Mouse (Mus musculus) CH12.LX (cell line): ENCODE data around the gene Foxo6. TPM values are rescaled to one million over a fixed set of nuclear protein-coding genes. Genes with fewer than 3 reads are reported as not detected.

Experiments used
- DNase-seq: peaks from one replicate; pipeline ENCODE4 v3.0.0-alpha.2; 2013; ENCODE audit errors: extremely low read depth
- H3K27ac ChIP-seq: 2 replicates; pipeline ENCODE4 v1.5.1; 2012; ENCODE audit warnings: low read depth, mild to moderate bottlenecking, control low read depth, moderate library complexity; ENCODE audit not compliant: insufficient read depth
- H3K27me3 ChIP-seq: replicated peaks from 2 replicates; pipeline ENCODE3; 2012; ENCODE audit warnings: inconsistent platforms
- H3K36me3 ChIP-seq, 2 experiments: replicated peaks in 1 of 2; 2 replicates each; pipeline versions ENCODE3 to v1.6.1; 2012; ENCODE audit warnings: inconsistent platforms in 1 of 2, low read length in 1 of 2, mild to moderate bottlenecking in 1 of 2, mixed read lengths in 1 of 2, moderate library complexity in 1 of 2; ENCODE audit not compliant: control insufficient read depth in 1 of 2, insufficient read depth in 1 of 2
- H3K4me1 ChIP-seq, 2 experiments: 2 replicates each; pipeline ENCODE4 v1.6.1; 2012; ENCODE audit warnings: inconsistent platforms in 1 of 2, moderate library complexity in 1 of 2; ENCODE audit not compliant: insufficient read depth in 2 of 2, control insufficient read depth in 1 of 2
- H3K4me2 ChIP-seq: 2 replicates; pipeline ENCODE4 v1.6.1; 2012; ENCODE audit warnings: low read depth, mild to moderate bottlenecking, control low read depth; ENCODE audit not compliant: poor library complexity, insufficient read depth, severe bottlenecking
- H3K4me3 ChIP-seq, 3 experiments: fragments of 150-350 bp in 1 of 3; sonication (generic) in 1 of 3; replicated peaks in 1 of 3; 2 replicates each; pipeline versions ENCODE3 to v1.5.1; 2011 to 2012; ENCODE audit warnings: low read depth in 2 of 3, low read length in 2 of 3, mild to moderate bottlenecking in 2 of 3, moderate library complexity in 2 of 3, control low read depth in 1 of 3, improper control_type of control experiment in 1 of 3, inconsistent platforms in 1 of 3, mixed read lengths in 1 of 3; ENCODE audit not compliant: poor library complexity in 1 of 3
- H3K79me2 ChIP-seq: replicated peaks from 2 replicates; pipeline ENCODE4 v1.6.1; 2012; ENCODE audit warnings: mild to moderate bottlenecking, moderate library complexity; ENCODE audit not compliant: control insufficient read depth, poor library complexity, insufficient read depth, severe bottlenecking; ENCODE audit errors: extremely low read depth
- H3K9ac ChIP-seq: 2 replicates; pipeline ENCODE4 v1.6.1; 2012; ENCODE audit warnings: low read depth, mild to moderate bottlenecking, control low read depth, moderate library complexity; ENCODE audit not compliant: insufficient read depth
- H3K9me3 ChIP-seq: replicated peaks from 2 replicates; pipeline ENCODE3; 2012; ENCODE audit warnings: low read length, inconsistent platforms, mixed read lengths
- CHD2 ChIP-seq: IDR thresholded peaks from 2 replicates; pipeline ENCODE4 v1.6.1; 2011; ENCODE audit warnings: low read length, improper control_type of control experiment
- CTCF ChIP-seq, 2 experiments: IDR thresholded peaks in 1 of 2; conservative IDR thresholded peaks in 1 of 2; 2 replicates each; pipeline ENCODE4 v1.5.1; 2011 to 2012; ENCODE audit warnings: low read depth in 2 of 2, low read length in 2 of 2, improper control_type of control experiment in 1 of 2, inconsistent platforms in 1 of 2, mild to moderate bottlenecking in 1 of 2, moderate library complexity in 1 of 2
- E2F4 ChIP-seq: IDR thresholded peaks from 2 replicates; pipeline ENCODE4 v1.6.1; 2011; ENCODE audit warnings: low read depth, low read length, improper control_type of control experiment; ENCODE audit not compliant: insufficient replicate concordance
- ELF1 ChIP-seq: IDR thresholded peaks from 2 replicates; pipeline ENCODE4 v1.6.1; 2014; ENCODE audit warnings: low read depth, mild to moderate bottlenecking, inconsistent platforms, low read length, improper control_type of control experiment
- EP300 ChIP-seq: IDR thresholded peaks from 2 replicates; pipeline ENCODE4 v1.6.1; 2011; ENCODE audit warnings: low read length, improper control_type of control experiment
- ETS1 ChIP-seq: conservative IDR thresholded peaks from 2 replicates; pipeline ENCODE4 v1.6.1; 2012; ENCODE audit warnings: low read depth, mild to moderate bottlenecking, inconsistent platforms, low read length, improper control_type of control experiment, moderate library complexity
- JUND ChIP-seq: conservative IDR thresholded peaks from 2 replicates; pipeline ENCODE4 v1.6.1; 2011; ENCODE audit warnings: low read depth, low read length, improper control_type of control experiment
- MYC ChIP-seq: IDR thresholded peaks from 2 replicates; pipeline ENCODE4 v1.6.1; 2011; ENCODE audit warnings: low read depth, mild to moderate bottlenecking, improper control_type of control experiment, low read length
- NELFE ChIP-seq: IDR thresholded peaks from 2 replicates; pipeline ENCODE4 v1.6.1; 2011; ENCODE audit warnings: low read depth, low read length, improper control_type of control experiment
- NRF1 ChIP-seq: IDR thresholded peaks from 2 replicates; pipeline ENCODE4 v1.6.1; 2014; ENCODE audit warnings: low read depth, mild to moderate bottlenecking, inconsistent platforms, low read length, improper control_type of control experiment, moderate library complexity
- PAX5 ChIP-seq: IDR thresholded peaks from 2 replicates; pipeline ENCODE4 v1.6.1; 2012; ENCODE audit warnings: low read length, inconsistent platforms, mixed read lengths
- RAD21 ChIP-seq: IDR thresholded peaks from 2 replicates; pipeline ENCODE4 v1.6.1; 2011; ENCODE audit warnings: low read depth, mild to moderate bottlenecking, low read length, improper control_type of control experiment, moderate library complexity
- RCOR1 ChIP-seq: conservative IDR thresholded peaks from 2 replicates; pipeline ENCODE4 v1.6.1; 2012; ENCODE audit warnings: low read depth, mild to moderate bottlenecking, inconsistent platforms, low read length, improper control_type of control experiment
- SIN3A ChIP-seq: IDR thresholded peaks from 2 replicates; pipeline ENCODE4 v1.6.1; 2012; ENCODE audit warnings: low read length, improper control_type of control experiment, inconsistent platforms
- SMC3 ChIP-seq: IDR thresholded peaks from 2 replicates; pipeline ENCODE4 v1.6.1; 2011; ENCODE audit warnings: low read depth, low read length, improper control_type of control experiment
- TBP ChIP-seq: conservative IDR thresholded peaks from 2 replicates; pipeline ENCODE4 v1.6.1; 2011; ENCODE audit warnings: low read depth, low read length, improper control_type of control experiment
- TCF12 ChIP-seq: IDR thresholded peaks from 2 replicates; pipeline ENCODE4 v1.6.1; 2014; ENCODE audit warnings: low read depth, mild to moderate bottlenecking, inconsistent platforms, low read length, improper control_type of control experiment
- UBTF ChIP-seq: IDR thresholded peaks from 2 replicates; pipeline ENCODE4 v1.6.1; 2012; ENCODE audit warnings: low read depth, mild to moderate bottlenecking, inconsistent platforms, low read length, improper control_type of control experiment, moderate library complexity
- USF1 ChIP-seq: IDR thresholded peaks from 2 replicates; pipeline ENCODE4 v1.6.1; 2014; ENCODE audit warnings: low read depth, mild to moderate bottlenecking, inconsistent platforms, low read length, improper control_type of control experiment
- USF2 ChIP-seq: conservative IDR thresholded peaks from 2 replicates; pipeline ENCODE4 v1.6.1; 2011; ENCODE audit warnings: low read depth, low read length, improper control_type of control experiment
- ZC3H11A ChIP-seq: IDR thresholded peaks from 2 replicates; pipeline ENCODE4 v1.6.1; 2012; ENCODE audit warnings: low read depth, mild to moderate bottlenecking, inconsistent platforms, low read length, improper control_type of control experiment
- dilution Hi-C: fragments of 300-500 bp; cut with MboI; formaldehyde crosslinking; loops from 2 replicates; pipeline ENCODE4 v1.14.3; 2020; ENCODE audit warnings: low sequenced_read_pairs; ENCODE audit not compliant: extremely low pct_unique_long_range_greater_than_20kb, extremely low pct_ligation_motif_present
- in situ Hi-C: fragments of 300-500 bp; cut with MboI; formaldehyde crosslinking; loops from 3 replicates; pipeline ENCODE4 v1.14.3; 2019; ENCODE audit warnings: low sequenced_read_pairs, low pct_ligation_motif_present, low pct_unique_long_range_greater_than_20kb, mixed read lengths
- polyA plus RNA-seq: library from polyadenylated mRNA; unstranded; fragments of >175 nt; gene quantifications from 2 replicates; pipeline ENCODE4 v1.2.1, GENCODE M21; 2012; ENCODE audit warnings: low read depth; ENCODE audit not compliant: insufficient read length
- total RNA-seq, 2 experiments: library from RNA; depleted of rRNA; stranded (reverse); fragments of 300-350 nt in 1 of 2; fragments of >200 nt in 1 of 2; gene quantifications; 2 replicates each; pipeline ENCODE4 v1.2.3; 2012 to 2014

The Foxo6 gene
- total and polyA plus RNA-seq, 3 experiments, result not detected

DNA sequence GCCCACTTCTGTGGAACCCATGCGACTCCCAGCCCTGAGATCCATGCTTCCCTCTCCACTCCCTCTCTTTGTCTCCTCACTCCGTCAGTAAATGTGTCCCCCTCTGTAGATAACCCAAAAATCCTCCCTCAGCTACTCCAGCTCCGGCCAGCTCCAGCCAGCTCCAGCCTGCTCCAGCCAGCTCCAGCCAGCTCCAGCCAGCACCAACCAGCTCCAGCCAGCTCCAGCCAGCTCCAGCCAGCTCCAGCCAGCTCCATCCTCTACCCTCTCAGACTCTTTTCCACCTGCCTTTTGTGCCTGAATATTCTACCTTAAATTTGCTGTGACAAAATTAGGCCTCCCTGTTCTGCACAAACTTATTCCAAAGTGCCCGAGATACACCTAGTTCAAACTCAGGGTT is 60.5 kb downstream of the Foxo6 start:
- no peak overlapping the region for H3K4me2 ChIP-seq
- no peak for DNase-seq
- H3K27me3 ChIP-seq, result peaks cover 72% of the 10 kb centered on the region
- H3K4me3 ChIP-seq, result no peak overlapping the region
- no peak for TF ChIP-seq TCF12
- no peak for TF ChIP-seq JUND
- no peak for TF ChIP-seq CHD2
- TF ChIP-seq UBTF, result no peak
- TF ChIP-seq ELF1, result no peak
- no peak for TF ChIP-seq TBP
- no peak for TF ChIP-seq CTCF (conservative IDR thresholded peaks at IDR 0.05 in 1 of 2, IDR thresholded peaks at IDR 0.05 in 1 of 2; ENCODE audit: low read depth in 2 of 2, low read length in 2 of 2)
- no peak for TF ChIP-seq NELFE
- TF ChIP-seq E2F4, result no peak
- TF ChIP-seq USF2, result no peak
- no peak for TF ChIP-seq USF1
- TF ChIP-seq EP300, result no peak
- no peak for TF ChIP-seq PAX5
- no peak overlapping the region for H3K9ac ChIP-seq
- dilution Hi-C loops, result no loop called here
- no peaks in the 10 kb centered on the region for H3K4me1 ChIP-seq
- in situ Hi-C loops, result loop anchor here (5.0 to 25.0 kb wide), 3 partner anchors 101 to 286 kb away; no protein-coding TSS in a partner anchor
- no peak overlapping the region for H3K27ac ChIP-seq
- H3K36me3 ChIP-seq, result no peaks in the 10 kb centered on the region
- no peaks in the 10 kb centered on the region for H3K79me2 ChIP-seq
- H3K9me3 ChIP-seq, result no peaks in the 10 kb centered on the region

- Histone ChIP-seq H3K27me3 (peaks cover 70% of the 10 kb centered on the region), H3K4me1 (no peaks in the 10 kb centered on the region), H3K4me3 (no peak overlapping the region), H3K79me2 (no peaks in the 10 kb centered on the region), H3K27ac (no peak overlapping the region), H3K9ac (no peak overlapping the region), H3K9me3 (no peaks in the 10 kb centered on the region), H3K36me3 (no peaks in the 10 kb centered on the region), H3K4me2 (no peak overlapping the region)
- dilution Hi-C loops (no loop called here), in situ Hi-C loops (loop anchor here (5.0 to 25.0 kb wide), 3 partner anchors 102 to 287 kb away; no protein-coding TSS in a partner anchor)
- DNase-seq, result peak; percentile 64
- TF ChIP-seq RAD21, result peak; percentile 90
- peak; percentile 84 for TF ChIP-seq SMC3
- no peak for TF ChIP-seq SIN3A
- TF ChIP-seq ZC3H11A, result peak; percentile 72
- no peak; the same call in 1 of the 2 replicates for TF ChIP-seq MYC
- no peak for TF ChIP-seq NRF1
- no peak for TF ChIP-seq ETS1
- peak; percentile 75 to 91; a peak in 3 of 4 replicates for TF ChIP-seq CTCF (conservative IDR thresholded peaks at IDR 0.05 in 1 of 2, IDR thresholded peaks at IDR 0.05 in 1 of 2; ENCODE audit: low read depth in 2 of 2, low read length in 2 of 2)
- no peak for TF ChIP-seq PAX5
- no peak for TF ChIP-seq JUND
- TF ChIP-seq RCOR1, result no peak
These were observed 61.9 kb downstream of the Foxo6 start for GRCm38 (mm10) chr4:120225135-120225780.
